Mouse (Mus musculus) midbrain, embryonic 11.5 days (tissue): ENCODE results near the gene Tns2. TPM values are rescaled to one million over a fixed set of nuclear protein-coding genes. Genes with fewer than 3 reads are reported as not detected.
A peak's percentile ranks its signal among the peaks of the same experiment; 100 is the strongest.

Source experiments
- ATAC-seq: fragments of 200-750 bp; cut with Nextera tagmentation; 2 replicates; pipeline ENCODE4 v1.8.0; 2017; ENCODE audit warnings: moderate TSS enrichment, moderate library complexity; ENCODE audit not compliant: low FRiP score
- DNase-seq: peaks from one replicate; pipeline ENCODE4 v3.0.0; 2015; ENCODE audit warnings: low spot score; ENCODE audit errors: missing footprints
- H3K27ac ChIP-seq: fragments of 300-500 bp; sonication (generic); 2 replicates; pipeline ENCODE4 v1.5.1; 2014; ENCODE audit warnings: low read depth, low read length
- H3K27me3 ChIP-seq: fragments of 300-500 bp; sonication (generic); 2 replicates; pipeline ENCODE4 v1.6.1; 2014; ENCODE audit warnings: mild to moderate bottlenecking, low read length, moderate library complexity, mixed read lengths; ENCODE audit not compliant: control insufficient read depth, insufficient read depth
- H3K36me3 ChIP-seq: fragments of 300-500 bp; sonication (generic); 2 replicates; pipeline ENCODE4 v1.6.1; 2014; ENCODE audit warnings: mild to moderate bottlenecking, low read length, moderate library complexity, mixed read lengths; ENCODE audit not compliant: control insufficient read depth, insufficient read depth
- H3K4me1 ChIP-seq: fragments of 300-500 bp; sonication (generic); 2 replicates; pipeline ENCODE4 v1.6.1; 2014; ENCODE audit warnings: low read length; ENCODE audit not compliant: control insufficient read depth, insufficient read depth
- H3K4me2 ChIP-seq: fragments of 300-500 bp; sonication (generic); 2 replicates; pipeline ENCODE4 v1.6.1; 2014; ENCODE audit warnings: mild to moderate bottlenecking, moderate library complexity
- H3K4me3 ChIP-seq: fragments of 300-500 bp; sonication (generic); 2 replicates; pipeline ENCODE4 v1.5.1; 2014; ENCODE audit warnings: low read depth, low read length
- H3K9ac ChIP-seq: fragments of 300-500 bp; sonication (generic); 2 replicates; pipeline ENCODE4 v1.6.1; 2014; ENCODE audit warnings: low read length
- H3K9me3 ChIP-seq: fragments of 300-500 bp; sonication (generic); 2 replicates; pipeline ENCODE4 v1.6.1; 2016; ENCODE audit warnings: low read length; ENCODE audit not compliant: control insufficient read depth
- WGBS: fragments of 180-500 bp; shearing (Covaris S2); extraction: QIAGEN DNeasy Blood & Tissue Kit; methylation state at CpG from one replicate; pipeline ENCODE4 v1.1.7; 2014; 5-methylcytosine and 5-hydroxymethylcytosine counted together
- polyA plus RNA-seq: library from polyadenylated mRNA; unstranded; fragments of >200 nt; fragmentation: Nextera tagmentation; extraction: Ambion mirVana; gene quantifications from 2 replicates; pipeline ENCODE4 v1.2.1, GENCODE M21; 2014

Gene Tns2
- polyA plus RNA-seq, 1 experiment from 2014 or later = 7.5 TPM

DNA sequence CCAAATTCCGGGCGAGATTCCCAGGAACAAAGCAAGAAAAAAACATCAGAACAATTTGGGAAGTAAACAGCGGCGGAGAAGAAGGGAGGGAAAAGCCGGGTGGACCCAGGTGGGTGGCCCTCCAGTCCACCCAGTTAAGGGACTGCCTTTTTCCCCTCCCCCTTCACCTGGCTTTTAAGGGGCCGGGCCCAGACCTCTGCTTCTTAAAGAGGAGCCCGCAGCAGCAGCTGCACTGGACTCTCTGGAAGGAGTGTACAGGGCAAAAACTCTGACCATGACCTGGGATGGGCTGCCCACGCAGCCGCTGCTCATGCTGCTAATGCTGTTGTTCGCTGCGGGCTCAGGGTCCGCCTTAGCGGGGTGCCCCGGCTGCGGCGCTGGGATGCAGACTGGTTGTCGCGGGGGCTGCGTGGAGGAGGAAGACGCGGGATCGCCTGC is 44.1 kb downstream of the Tns2 start, which contains the start of gene Igfbp6:
TSS of gene Igfbp6 (plus strand) at position 89 of the 438 bp plus-strand sequence.
- peak within 1 kb of the TSS; percentile 32 for H3K4me2 ChIP-seq
- 2% methylated on average over 22 of the region's 22 CpGs for WGBS
- H3K36me3 ChIP-seq = no peaks in the 10 kb centered on the region
- no peak for ATAC-seq
- peak; percentile 89 for DNase-seq
- H3K9me3 ChIP-seq = no peaks in the 10 kb centered on the region
- peaks cover 29% of the 10 kb centered on the region for H3K27me3 ChIP-seq
- no peaks in the 10 kb centered on the region for H3K4me1 ChIP-seq
- no peak within 1 kb of the TSS for H3K9ac ChIP-seq
- H3K4me3 ChIP-seq = peak within 1 kb of the TSS; percentile 15
- H3K27ac ChIP-seq = no peak within 1 kb of the TSS

- no peaks in the 10 kb centered on the region for H3K9me3 ChIP-seq
- peak overlapping the region; percentile 15 for H3K4me3 ChIP-seq
- H3K36me3 ChIP-seq = no peaks in the 10 kb centered on the region
- peak overlapping the region; percentile 32 for H3K4me2 ChIP-seq
- DNase-seq (no peak), ATAC-seq (no peak)
- H3K27ac ChIP-seq = no peak overlapping the region
- H3K4me1 ChIP-seq = no peaks in the 10 kb centered on the region
- 11% methylated on average over 19 of the region's 19 CpGs for WGBS
- H3K9ac ChIP-seq = no peak overlapping the region
- H3K27me3 ChIP-seq = peaks cover 29% of the 10 kb centered on the region
These were observed 44.5 kb downstream of the Tns2 start for GRCm38 (mm10) chr15:102144726-102145125.

DNA sequence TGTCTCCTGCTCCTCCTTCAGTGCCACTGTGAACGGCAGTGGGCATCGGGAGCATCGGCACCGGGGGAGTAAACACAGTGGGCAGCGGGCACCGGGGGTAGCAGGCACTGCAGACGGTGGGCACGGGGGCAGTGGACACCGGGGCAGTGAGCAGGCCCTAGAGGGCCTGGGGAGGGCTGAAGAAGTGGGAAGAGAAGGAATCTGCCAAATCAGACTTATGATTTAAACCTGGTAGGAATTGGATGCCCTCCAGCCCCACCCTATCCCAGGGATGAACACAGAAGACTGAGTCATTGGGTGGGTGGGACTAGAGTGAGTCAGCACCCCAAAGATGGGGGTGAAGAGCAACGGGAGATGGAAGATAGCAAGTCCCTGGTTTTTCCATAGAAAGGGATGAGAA is 45.1 kb downstream of the Tns2 start:
- H3K9me3 ChIP-seq = no peaks in the 10 kb centered on the region
- H3K4me3 ChIP-seq = no peak overlapping the region
- H3K36me3 ChIP-seq = no peaks in the 10 kb centered on the region
- no peak for ATAC-seq
- H3K27me3 ChIP-seq = peaks cover 29% of the 10 kb centered on the region
- no peak overlapping the region for H3K27ac ChIP-seq
- WGBS = 92% methylated on average over 10 of the region's 10 CpGs
- no peak for DNase-seq
- no peak overlapping the region for H3K9ac ChIP-seq
- H3K4me2 ChIP-seq = no peak overlapping the region
- H3K4me1 ChIP-seq = no peaks in the 10 kb centered on the region

- Histone ChIP-seq H3K27ac (no peak overlapping the region), H3K4me3 (no peak overlapping the region), H3K9me3 (no peaks in the 10 kb centered on the region), H3K27me3 (peaks cover 29% of the 10 kb centered on the region), H3K36me3 (no peaks in the 10 kb centered on the region), H3K9ac (no peak overlapping the region), H3K4me2 (no peak overlapping the region), H3K4me1 (no peaks in the 10 kb centered on the region)
- ATAC-seq (no peak), DNase-seq (no peak)
- WGBS = 87% methylated on average over 5 of the region's 5 CpGs
These were observed 45.9 kb downstream of the Tns2 start for GRCm38 (mm10) chr15:102146089-102146488.

DNA sequence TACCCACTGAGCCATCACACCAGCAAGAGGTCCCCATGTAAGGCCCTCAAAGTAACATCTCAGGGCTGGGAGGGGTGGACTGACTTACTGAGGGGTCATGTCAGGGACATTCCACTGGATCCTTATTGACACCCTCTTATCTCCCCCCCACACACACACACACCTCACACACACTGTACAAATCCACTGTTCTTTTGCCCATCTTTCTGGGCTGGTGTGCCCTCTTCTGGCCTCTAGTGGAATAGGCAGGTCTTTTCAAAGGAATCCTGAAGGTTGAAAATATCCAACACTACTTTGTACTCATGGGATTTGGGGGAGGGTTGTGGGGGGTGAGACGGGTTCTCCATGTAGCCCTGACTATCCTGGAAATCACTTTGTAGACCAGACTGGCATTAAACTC is 46.7 kb downstream of the Tns2 start:
- Histone ChIP-seq H3K9ac (no peak overlapping the region), H3K27me3 (peaks cover 29% of the 10 kb centered on the region), H3K4me1 (no peaks in the 10 kb centered on the region), H3K4me2 (no peak overlapping the region), H3K9me3 (no peaks in the 10 kb centered on the region), H3K4me3 (no peak overlapping the region), H3K27ac (no peak overlapping the region), H3K36me3 (no peaks in the 10 kb centered on the region)
- DNase-seq (peak; percentile 88), ATAC-seq (0 out of 2 replicates have a peak, but pooled peaks have one; percentile 33)
- WGBS = 0% methylated on average over 1 of the region's 1 CpGs

- no peak for ATAC-seq
- no peak overlapping the region for H3K27ac ChIP-seq
- DNase-seq = peak; percentile 65
- peaks cover 1% of the 10 kb centered on the region; the same call in 1 of the 2 replicates for H3K4me1 ChIP-seq
- H3K4me3 ChIP-seq = no peak overlapping the region
- H3K9me3 ChIP-seq = no peaks in the 10 kb centered on the region
- no peak overlapping the region for H3K9ac ChIP-seq
- H3K36me3 ChIP-seq = no peaks in the 10 kb centered on the region
- H3K4me2 ChIP-seq = no peak overlapping the region
- 73% methylated on average over 16 of the region's 16 CpGs for WGBS
- peaks cover 25% of the 10 kb centered on the region for H3K27me3 ChIP-seq
These were observed 47.6 kb downstream of the Tns2 start for GRCm38 (mm10) chr15:102147674-102148402.

- DNase-seq (peak; percentile 23), ATAC-seq (no peak)
- WGBS = 74% methylated on average over 4 of the region's 4 CpGs
- H3K9me3 ChIP-seq = no peaks in the 10 kb centered on the region
- H3K4me2 ChIP-seq = no peak overlapping the region
- H3K4me1 ChIP-seq = peaks cover 2% of the 10 kb centered on the region; the same call in 1 of the 2 replicates
- H3K4me3 ChIP-seq = no peak overlapping the region
- H3K27me3 ChIP-seq = peaks cover 13% of the 10 kb centered on the region
- no peak overlapping the region for H3K27ac ChIP-seq
- H3K36me3 ChIP-seq = no peaks in the 10 kb centered on the region
- H3K9ac ChIP-seq = no peak overlapping the region
These were observed 49.3 kb downstream of the Tns2 start for GRCm38 (mm10) chr15:102149561-102149960.

DNA sequence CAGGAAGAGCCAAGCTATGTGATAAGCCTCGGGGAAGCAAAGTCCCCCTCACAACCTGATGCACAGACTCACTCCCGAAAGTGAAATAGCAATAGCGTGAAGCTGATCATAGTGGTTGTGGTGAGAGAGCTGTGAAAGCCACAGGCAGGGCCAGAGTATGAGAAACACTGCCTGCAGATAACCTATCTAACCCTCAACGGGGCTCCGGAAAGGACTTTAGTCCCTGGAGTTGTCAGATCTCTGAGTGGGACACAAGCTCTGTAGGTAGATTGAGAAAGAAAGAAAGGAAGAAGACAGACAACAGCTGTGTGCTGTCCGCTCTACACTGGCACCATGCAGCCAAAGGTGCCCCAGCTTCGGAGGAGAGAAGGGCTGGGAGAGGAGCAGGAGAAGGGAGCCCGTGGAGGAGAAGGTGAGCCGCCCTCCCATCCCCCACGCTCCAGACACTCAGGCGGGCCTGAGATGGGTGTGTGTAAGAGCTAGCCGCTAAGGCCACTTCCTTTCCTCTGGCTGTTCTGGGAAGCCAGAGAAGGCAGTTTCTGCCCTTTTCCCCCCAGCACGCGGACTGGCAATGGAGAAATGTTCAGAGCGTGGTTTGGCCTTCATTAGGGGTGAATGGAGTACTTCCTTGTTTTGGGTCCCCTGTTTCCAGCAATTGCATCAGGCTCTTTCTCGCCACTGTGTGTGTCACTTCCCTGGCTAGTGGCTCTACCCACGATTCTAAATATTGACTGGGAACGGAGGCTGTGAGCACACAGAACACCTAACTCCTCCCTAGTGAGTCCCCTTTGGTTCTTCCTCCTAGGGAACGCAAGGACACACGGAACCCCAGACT is 50.3 kb downstream of the Tns2 start, which contains the start of gene Soat2:
TSS of gene Soat2 (plus strand) at position 226 of the 835 bp plus-strand sequence.
- Histone ChIP-seq H3K9me3 (no peaks in the 10 kb centered on the region), H3K4me2 (no peak within 1 kb of the TSS), H3K36me3 (no peaks in the 10 kb centered on the region), H3K9ac (no peak within 1 kb of the TSS), H3K4me3 (no peak within 1 kb of the TSS), H3K4me1 (peaks cover 2% of the 10 kb centered on the region; the same call in 1 of the 2 replicates), H3K27ac (no peak within 1 kb of the TSS), H3K27me3 (peaks cover 3% of the 10 kb centered on the region; the same call in 1 of the 2 replicates)
- DNase-seq (peak; percentile 75), ATAC-seq (no peak)
- 54% methylated on average over 20 of the region's 20 CpGs for WGBS

DNA sequence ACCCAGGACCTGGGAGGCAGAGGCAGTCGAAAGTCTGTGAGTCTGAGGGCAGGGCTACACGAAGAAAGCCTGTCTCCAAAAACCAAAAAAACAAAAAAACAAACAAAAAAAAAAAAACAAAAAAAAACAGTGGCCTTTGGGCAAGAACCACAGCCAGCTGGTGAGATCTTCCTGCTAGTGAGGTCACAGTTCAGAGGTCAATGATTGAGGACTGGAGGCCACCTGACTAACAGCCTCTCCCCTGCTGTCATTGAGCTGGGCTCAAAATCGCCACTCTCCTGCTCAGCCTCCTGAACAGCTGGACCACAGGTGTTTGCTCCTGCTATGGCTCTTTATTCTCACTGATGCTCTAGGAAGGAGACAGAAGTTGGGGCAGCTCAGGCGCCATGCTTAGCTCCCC is 52.4 kb downstream of the Tns2 start:
- Histone ChIP-seq H3K27me3 (no peaks in the 10 kb centered on the region), H3K4me1 (peaks cover 7% of the 10 kb centered on the region), H3K4me3 (no peak overlapping the region), H3K27ac (no peak overlapping the region), H3K9ac (no peak overlapping the region), H3K36me3 (no peaks in the 10 kb centered on the region), H3K4me2 (no peak overlapping the region), H3K9me3 (no peaks in the 10 kb centered on the region)
- no peak for ATAC-seq
- WGBS = 21% methylated on average over 4 of the region's 4 CpGs
- DNase-seq = peak; percentile 85
